In genomic region chr9:54646252-54646651, GRCm38 (mm10) we compare ENCODE assay signal across 25 mouse cellular contexts. TPM values are rescaled to one million over a fixed set of nuclear protein-coding genes. Genes with fewer than 3 reads are reported as not detected.
DNase-seq lines count a peak whose midpoint lies in the region; ATAC-seq and TF ChIP-seq lines count a peak whose summit lies in the region.
"Had no signal": no experiment of that assay in that cellular context is flagged by ENCODE, and none has a peak within 500 bp of the region (broad histone marks: within the 10 kb centered on the region; RNA-seq: fewer than 3 reads in every experiment).

No protein-coding gene starts in this region.

- no peak overlapping the region for H3K4me3 ChIP-seq in CH12.LX (replicated peaks in 1 of 3; ENCODE audit: low read depth in 2 of 3, low read length in 2 of 3, poor library complexity in 1 of 3)
- no peak overlapping the region for H3K4me3 ChIP-seq in stomach, embryonic 16.5 days (replicated peaks; ENCODE audit: low read length)
- H3K4me3 ChIP-seq in intestine, postnatal 0 days (ENCODE audit: low read depth, low read length), result no peak overlapping the region
- H3K4me3 ChIP-seq: forebrain, embryonic 10.5 days; forebrain, embryonic 13.5 days; heart, adult 2 months; heart, embryonic 10.5 days; heart, embryonic 13.5 days had no signal

- H3K27me3 ChIP-seq in CH12.LX (replicated peaks), result no peaks in the 10 kb centered on the region
- H3K27me3 ChIP-seq in stomach, embryonic 16.5 days (ENCODE audit: control insufficient read depth, insufficient read depth, low read length), result no peaks in the 10 kb centered on the region
- no peaks in the 10 kb centered on the region for H3K27me3 ChIP-seq in intestine, postnatal 0 days (replicated peaks; ENCODE audit: control insufficient read depth, insufficient read depth, low read length)
- H3K27me3 ChIP-seq: forebrain, embryonic 13.5 days had no signal

- H3K36me3 ChIP-seq in CH12.LX (replicated peaks in 1 of 2; ENCODE audit: control insufficient read depth in 1 of 2, insufficient read depth in 1 of 2, low read length in 1 of 2), result no peaks in the 10 kb centered on the region
- H3K36me3 ChIP-seq in stomach, embryonic 16.5 days (ENCODE audit: control insufficient read depth, insufficient read depth, low read length), result no peaks in the 10 kb centered on the region
- H3K36me3 ChIP-seq in intestine, postnatal 0 days (ENCODE audit: control insufficient read depth, insufficient read depth), result no peaks in the 10 kb centered on the region
- H3K36me3 ChIP-seq: forebrain, embryonic 10.5 days; G1E; heart, embryonic 10.5 days; heart, embryonic 13.5 days had no signal

- in situ Hi-C loops in CH12.LX (cut with MboI; ENCODE audit: low pct_ligation_motif_present, low pct_unique_long_range_greater_than_20kb, low sequenced_read_pairs), result no loop called here

- 0 out of 2 replicates have a peak, but pooled peaks cover under 1% of the 10 kb centered on the region for H3K79me2 ChIP-seq in CH12.LX (replicated peaks; ENCODE audit: control insufficient read depth, extremely low read depth, insufficient read depth, poor library complexity, severe bottlenecking)

- H3K4me2 ChIP-seq in CH12.LX (ENCODE audit: insufficient read depth, low read depth, poor library complexity, severe bottlenecking), result peak overlapping the region; percentile 35
- H3K4me2 ChIP-seq in stomach, embryonic 16.5 days (ENCODE audit: low read depth, low read length), result no peak overlapping the region
- no peak overlapping the region for H3K4me2 ChIP-seq in intestine, postnatal 0 days (replicated peaks; ENCODE audit: low read depth)
- H3K4me2 ChIP-seq: forebrain, embryonic 13.5 days; heart, embryonic 13.5 days; hindbrain, embryonic 14.5 days had no signal

- H3K4me1 ChIP-seq in CH12.LX (ENCODE audit: control insufficient read depth in 1 of 2, insufficient read depth in 2 of 2), result peaks cover 30 to 66% of the 10 kb centered on the region in 2 experiments
- 0 out of 2 replicates have a peak, but pooled peaks cover 4% of the 10 kb centered on the region for H3K4me1 ChIP-seq in stomach, embryonic 16.5 days (ENCODE audit: control insufficient read depth, insufficient read depth, low read length)
- H3K4me1 ChIP-seq in intestine, postnatal 0 days (replicated peaks; ENCODE audit: control insufficient read depth, insufficient read depth, low read length), result no peaks in the 10 kb centered on the region
- H3K4me1 ChIP-seq: forebrain, embryonic 10.5 days had no signal

- no peak for TF ChIP-seq RAD21 in CH12.LX (IDR thresholded peaks at IDR 0.05; ENCODE audit: low read depth, low read length)

- DNase-seq in heart, adult 11 months, result peak; percentile 84
- DNase-seq in heart, adult 18-20 months, result no peak
- DNase-seq in 3134 (ENCODE audit: extremely low read depth, insufficient read length, low spot score) (peak; percentile 76), CH12.LX (ENCODE audit: extremely low read depth) (peak; percentile 74)
- no peak for DNase-seq in embryo, embryonic 11 days
- DNase-seq in right cerebral cortex, postnatal 36 days (ENCODE audit: low spot score in 2 of 2), result no peak
- DNase-seq: adrenal gland, adult 2 months; adrenal gland, postnatal 25 days; cerebellum, adult 11-12 months; cerebellum, adult 8-10 months; cerebellum, postnatal 10 days; cerebellum, postnatal 36 days; gastrocnemius, postnatal 14 days; heart, adult 2 months; heart, postnatal 14 days; heart, postnatal 4 days had no signal

- no peak for TF ChIP-seq POLR2A in CH12.LX (IDR thresholded peaks at IDR 0.05; ENCODE audit: low read depth, low read length)

- H3K9me3 ChIP-seq in CH12.LX (replicated peaks; ENCODE audit: low read length), result no peaks in the 10 kb centered on the region
- H3K9me3 ChIP-seq in stomach, embryonic 16.5 days (replicated peaks; ENCODE audit: control insufficient read depth, low read length), result no peaks in the 10 kb centered on the region
- H3K9me3 ChIP-seq in intestine, postnatal 0 days (ENCODE audit: control insufficient read depth), result no peaks in the 10 kb centered on the region
- H3K9me3 ChIP-seq: forebrain, embryonic 10.5 days; forebrain, embryonic 13.5 days; G1E; heart, embryonic 10.5 days; heart, embryonic 13.5 days had no signal

- peak; percentile 71 for TF ChIP-seq EP300 in CH12.LX (IDR thresholded peaks at IDR 0.05; ENCODE audit: low read length)

- ATAC-seq in stomach, embryonic 16.5 days (ENCODE audit: insufficient read depth, low FRiP score), result no peak
- no peak for ATAC-seq in intestine, postnatal 0 days
- ATAC-seq: forebrain, embryonic 13.5 days; forebrain, embryonic 16.5 days had no signal

- peak overlapping the region; percentile 24; the same call in 1 of the 2 replicates for H3K27ac ChIP-seq in CH12.LX (ENCODE audit: insufficient read depth, low read depth)
- H3K27ac ChIP-seq in stomach, embryonic 16.5 days (ENCODE audit: low read length), result peak overlapping the region; percentile 67; the same call in 1 of the 2 replicates
- H3K27ac ChIP-seq in intestine, postnatal 0 days (ENCODE audit: low read depth, low read length), result no peak overlapping the region
- H3K27ac ChIP-seq: forebrain, embryonic 10.5 days; forebrain, embryonic 13.5 days; heart, adult 2 months; heart, embryonic 10.5 days; heart, embryonic 13.5 days; hindbrain, embryonic 14.5 days had no signal

- dilution Hi-C loops in CH12.LX (cut with MboI; ENCODE audit: extremely low pct_ligation_motif_present, extremely low pct_unique_long_range_greater_than_20kb, low sequenced_read_pairs), result no loop called here

- H3K9ac ChIP-seq in CH12.LX (ENCODE audit: insufficient read depth, low read depth), result no peak overlapping the region
- no peak overlapping the region for H3K9ac ChIP-seq in stomach, embryonic 16.5 days (ENCODE audit: low read length)
- H3K9ac ChIP-seq in intestine, postnatal 0 days (ENCODE audit: low read depth, low read length), result no peak overlapping the region
- H3K9ac ChIP-seq: forebrain, embryonic 13.5 days; heart, embryonic 13.5 days; hindbrain, embryonic 14.5 days had no signal

- 82% methylated on average over 9 of the region's 9 CpGs for WGBS in stomach, embryonic 16.5 days
- WGBS in intestine, postnatal 0 days, result 66% methylated on average over 9 of the region's 9 CpGs

- TF ChIP-seq CTCF in CH12.LX (conservative IDR thresholded peaks at IDR 0.05 in 1 of 2, IDR thresholded peaks at IDR 0.05 in 1 of 2; ENCODE audit: low read depth in 2 of 2, low read length in 2 of 2), result no peak
- no peak for TF ChIP-seq CTCF in intestine, postnatal 0 days (IDR thresholded peaks at IDR 0.05; ENCODE audit: low read depth)

TF ChIP-seq in CH12.LX, 34 proteins besides CTCF, POLR2A, EP300 and RAD21:
- TF ChIP-seq KAT2A (IDR thresholded peaks at IDR 0.05; ENCODE audit: insufficient replicate concordance, low read length) (0 out of 2 replicates have a peak, but pooled peaks have one; percentile 58), IRF4 (IDR thresholded peaks at IDR 0.05; ENCODE audit: low read depth, low read length) (peak; percentile 78; the same call in 1 of the 2 replicates), MEF2A (IDR thresholded peaks at IDR 0.05; ENCODE audit: borderline replicate concordance, low read depth, low read length) (peak; percentile 50; the same call in 1 of the 2 replicates), SMC3 (IDR thresholded peaks at IDR 0.05; ENCODE audit: low read depth, low read length) (no peak), ETS1 (conservative IDR thresholded peaks at IDR 0.05; ENCODE audit: low read depth, low read length) (peak; percentile 62), POLR2AphosphoS2 (IDR thresholded peaks at IDR 0.05; ENCODE audit: low read depth, low read length) (no peak), ELF1 (IDR thresholded peaks at IDR 0.05; ENCODE audit: low read depth, low read length) (peak; percentile 41; the same call in 1 of the 2 replicates), PAX5 (IDR thresholded peaks at IDR 0.05; ENCODE audit: low read length) (no peak), MAFK (IDR thresholded peaks at IDR 0.05; ENCODE audit: insufficient replicate concordance, low read length) (0 out of 2 replicates have a peak, but pooled peaks have one; percentile 51), MAZ (IDR thresholded peaks at IDR 0.05; ENCODE audit: low read depth, low read length) (0 out of 2 replicates have a peak, but pooled peaks have one; percentile 60), ZMIZ1 (IDR thresholded peaks at IDR 0.05; ENCODE audit: low read depth, low read length) (peak; percentile 58; the same call in 1 of the 2 replicates), MYC (IDR thresholded peaks at IDR 0.05; ENCODE audit: low read depth, low read length) (0 out of 2 replicates have a peak, but pooled peaks have one; percentile 40), TCF12 (IDR thresholded peaks at IDR 0.05; ENCODE audit: low read depth, low read length) (peak; percentile 78; the same call in 1 of the 2 replicates), BHLHE40 (IDR thresholded peaks at IDR 0.05; ENCODE audit: low read depth, low read length) (peak; percentile 54; the same call in 1 of the 2 replicates), JUN (IDR thresholded peaks at IDR 0.05; ENCODE audit: insufficient read depth, low read depth, low read length) (peak; percentile 38), CHD1 (IDR thresholded peaks at IDR 0.05; ENCODE audit: low read depth, low read length) (no peak), NELFE (IDR thresholded peaks at IDR 0.05; ENCODE audit: low read depth, low read length) (0 out of 2 replicates have a peak, but pooled peaks have one; percentile 19), JUND (conservative IDR thresholded peaks at IDR 0.05; ENCODE audit: low read depth, low read length) (peak; percentile 59), MAX (IDR thresholded peaks at IDR 0.05; ENCODE audit: low read length) (peak; percentile 78), SIN3A (IDR thresholded peaks at IDR 0.05; ENCODE audit: low read length) (peak; percentile 58; the same call in 1 of the 2 replicates), MXI1 (IDR thresholded peaks at IDR 0.05; ENCODE audit: low read depth, low read length) (peak; percentile 62; the same call in 1 of the 2 replicates)

RNA-seq across cellular contexts. Expression of gene Acsbg1, which starts 15.4 kb away (rescaled TPM):
- total RNA-seq in heart, adult 18-20 months (2021), result under 1 TPM; 0.35 to 0.36 TPM
- total RNA-seq in CH12.LX (2012; rRNA removed), result 13.7 and 16.8 TPM in 2 replicates
- total RNA-seq in CH12.LX (2014; rRNA removed), result 24.0 and 25.8 TPM in 2 replicates
- polyA plus RNA-seq in CH12.LX (2012; ENCODE audit: insufficient read length, low read depth), result 23.6 and 24.7 TPM in 2 replicates
- polyA plus RNA-seq in stomach, embryonic 16.5 days (2015; fragmentation: Nextera tagmentation; extraction: Ambion mirVana), result 11.4 and 20.9 TPM in 2 replicates
- polyA plus RNA-seq in intestine, postnatal 0 days (2015; fragmentation: Nextera tagmentation; extraction: Ambion mirVana), result 0.16 and 0.27 TPM in 2 replicates

RNA-seq across cellular contexts. Expression of gene Dnaja4, which starts 52.4 kb away (rescaled TPM):
- total RNA-seq in heart, adult 18-20 months (2021), result 10 to 100 TPM; 82.3 to 91.1 TPM
- 2.3 and 2.4 TPM in 2 replicates for total RNA-seq in CH12.LX (2012; rRNA removed)
- 0.81 and 0.95 TPM in 2 replicates for total RNA-seq in CH12.LX (2014; rRNA removed)
- polyA plus RNA-seq in CH12.LX (2012; ENCODE audit: insufficient read length, low read depth), result 1.1 and 1.8 TPM in 2 replicates
- 6.2 and 6.5 TPM in 2 replicates for polyA plus RNA-seq in stomach, embryonic 16.5 days (2015; fragmentation: Nextera tagmentation; extraction: Ambion mirVana)
- 3.4 and 4.0 TPM in 2 replicates for polyA plus RNA-seq in intestine, postnatal 0 days (2015; fragmentation: Nextera tagmentation; extraction: Ambion mirVana)
- polyA plus RNA-seq: G1E had no signal

Comparison
In these comparisons a context has a peak if more than half of its experiments do, and no peak if none do; other contexts are left out.
1. DNase-seq: peak in heart, adult 11 months (single experiment), 3134 (single experiment) and CH12.LX (single experiment); none in heart, adult 18-20 months (0 of 2), embryo, embryonic 11 days (single experiment) and right cerebral cortex, postnatal 36 days (0 of 2).